Mouse (Mus musculus): ENCODE results near the gene Mfsd11.

GRCm38 (mm10) chr11:116816769-116817168, 35.5 kb upstream of the Mfsd11 start:
- TF ChIP-seq CTCF (IDR thresholded peaks at IDR 0.05; ENCODE audit: insufficient read depth, low read depth, low read length) (no peak), POLR2A (IDR thresholded peaks at IDR 0.05; ENCODE audit: insufficient read depth, low read depth, low read length) (no peak)

All from olfactory bulb, adult 2 months (tissue).